Mouse (Mus musculus): ENCODE data around the gene Ms4a15.

DNA sequence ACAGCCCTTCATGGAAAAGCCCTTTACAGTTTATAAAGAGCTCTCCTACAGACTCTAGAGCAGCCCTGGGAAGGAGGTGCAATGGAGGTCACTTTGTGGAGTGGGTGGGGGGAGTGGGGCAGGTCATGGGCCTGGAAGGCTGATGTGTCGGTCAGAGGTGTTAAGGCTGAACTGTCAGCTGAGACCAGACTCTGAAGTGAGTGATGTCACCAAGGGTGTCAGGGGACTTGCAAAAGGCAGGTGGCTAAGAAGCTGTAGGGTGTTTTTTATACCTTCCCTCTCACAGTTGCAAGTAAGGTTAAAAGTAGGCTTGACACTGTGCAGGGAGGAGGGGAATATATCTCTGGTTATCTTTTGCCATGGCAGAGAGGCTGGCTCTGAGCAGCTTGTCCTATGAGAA, 2.3 kb downstream of the Ms4a15 start:
- TF ChIP-seq CTCF (IDR thresholded peaks at IDR 0.05; ENCODE audit: extremely low read depth, insufficient read length, insufficient replicate concordance, low read depth, low read length) (no peak), POLR2A (IDR thresholded peaks at IDR 0.05; ENCODE audit: low read depth, low read length) (no peak)

Measured in small intestine, adult 2 months (tissue).